Mouse (Mus musculus) spleen, embryonic (tissue): Measurements from ENCODE around the gene Dusp10.

Experiments used
- CTCF ChIA-PET: fragments of 350-600 bp; sonication (Branson Sonifier 250); formaldehyde crosslinking; loops from one replicate; lab custom pipeline; 2022; lab: Charles Lee

Gene Dusp10

DNA sequence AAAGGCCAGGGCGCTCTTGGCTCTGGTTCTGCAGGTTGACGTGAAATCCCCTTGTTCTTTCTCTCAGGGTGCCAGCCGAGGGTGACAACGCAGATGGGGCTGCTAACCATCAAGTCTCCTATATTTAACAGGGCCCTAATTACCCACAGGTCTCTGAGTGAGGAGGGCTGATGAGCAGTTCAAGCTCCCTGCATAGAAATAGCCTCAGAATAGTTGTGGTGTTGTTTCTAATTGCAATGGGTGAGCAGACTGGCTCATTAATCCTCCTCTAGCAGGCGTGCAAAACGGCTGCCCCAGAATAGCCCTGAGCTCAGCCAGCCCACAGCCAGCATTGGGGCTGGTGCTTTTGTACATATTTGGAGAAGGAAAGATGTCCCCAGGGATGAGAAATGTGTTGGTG lies 77.4 kb downstream of the Dusp10 start:
- CTCF ChIA-PET: no interaction called here

DNA sequence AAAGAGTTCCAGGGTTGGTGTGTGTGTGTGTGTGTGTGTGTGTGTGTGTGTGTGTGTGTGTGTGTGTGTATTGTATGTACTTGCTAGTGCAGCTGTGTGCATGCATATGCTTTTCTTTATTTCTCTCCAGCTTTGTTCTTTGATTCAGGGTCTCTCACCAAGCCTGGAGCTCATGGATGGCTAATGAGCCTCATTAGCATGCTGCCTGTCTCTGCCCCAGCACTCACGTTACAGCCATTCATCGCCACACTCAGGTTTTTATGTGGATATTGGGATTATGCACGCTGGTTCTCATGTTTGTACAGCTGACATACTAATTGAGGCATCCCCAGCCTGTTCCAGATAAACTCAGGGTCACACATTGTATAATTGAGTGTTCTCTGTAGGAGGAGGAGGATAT lies 81.8 kb downstream of the Dusp10 start:
- CTCF ChIA-PET: interaction anchor here (0.6 kb wide), 1 partner anchor 751 kb away, joined by 7 read pairs; the partner anchor contains the start of gene Marc2

GRCm38 (mm10) chr1:184100414-184100813 lies 87.3 kb downstream of the Dusp10 start:
- CTCF ChIA-PET: interaction anchor here (0.7 kb wide), 1 partner anchor 9 kb away, joined by 3 read pairs; no protein-coding TSS in a partner anchor

GRCm38 (mm10) chr1:184100927-184101749 lies 88.0 kb downstream of the Dusp10 start:
- CTCF ChIA-PET: no interaction called here

DNA sequence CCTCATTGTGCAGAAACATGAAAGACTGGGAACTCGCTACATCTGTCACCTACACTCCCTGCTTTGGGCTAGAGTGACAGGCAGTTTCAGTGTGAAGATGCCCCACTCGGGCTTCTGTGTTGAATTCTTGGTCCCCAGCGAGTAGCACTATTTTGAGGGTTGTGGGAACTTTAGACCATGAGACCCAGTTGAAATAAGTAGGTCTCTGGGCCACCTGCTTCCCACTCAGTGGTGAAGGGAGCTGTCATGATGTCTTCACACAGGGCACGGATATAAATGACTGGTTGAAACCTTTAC lies 88.6 kb downstream of the Dusp10 start:
- CTCF ChIA-PET: no interaction called here

GRCm38 (mm10) chr1:184106832-184107231 lies 93.7 kb downstream of the Dusp10 start:
- CTCF ChIA-PET: no interaction called here

GRCm38 (mm10) chr1:184107448-184107847 lies 94.3 kb downstream of the Dusp10 start:
- CTCF ChIA-PET: no interaction called here

DNA sequence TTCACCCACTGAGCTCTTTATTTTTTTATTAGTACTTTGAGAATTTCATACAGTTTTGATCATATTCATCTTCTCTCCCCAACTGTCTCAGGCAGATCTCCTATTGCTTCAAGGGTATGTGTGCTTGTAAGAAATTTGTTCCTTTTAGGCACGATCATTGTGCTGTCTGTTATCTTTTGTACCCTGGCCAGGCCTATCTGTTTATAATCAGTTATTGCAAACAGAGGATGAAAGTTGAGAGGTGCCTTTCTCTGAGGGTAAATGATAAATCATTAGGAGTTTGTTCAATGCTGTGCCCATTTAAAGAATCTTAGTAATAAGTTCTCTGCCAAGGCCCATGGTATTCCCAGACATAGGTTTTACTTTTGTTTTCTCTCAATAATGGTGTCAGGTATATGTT lies 95.2 kb downstream of the Dusp10 start:
- CTCF ChIA-PET: no interaction called here

- CTCF ChIA-PET: interaction anchor here (0.7 kb wide), 1 partner anchor 12 kb away, joined by 3 read pairs; no protein-coding TSS in a partner anchor
These were observed 104.5 kb downstream of the Dusp10 start for GRCm38 (mm10) chr1:184117586-184117985.

DNA sequence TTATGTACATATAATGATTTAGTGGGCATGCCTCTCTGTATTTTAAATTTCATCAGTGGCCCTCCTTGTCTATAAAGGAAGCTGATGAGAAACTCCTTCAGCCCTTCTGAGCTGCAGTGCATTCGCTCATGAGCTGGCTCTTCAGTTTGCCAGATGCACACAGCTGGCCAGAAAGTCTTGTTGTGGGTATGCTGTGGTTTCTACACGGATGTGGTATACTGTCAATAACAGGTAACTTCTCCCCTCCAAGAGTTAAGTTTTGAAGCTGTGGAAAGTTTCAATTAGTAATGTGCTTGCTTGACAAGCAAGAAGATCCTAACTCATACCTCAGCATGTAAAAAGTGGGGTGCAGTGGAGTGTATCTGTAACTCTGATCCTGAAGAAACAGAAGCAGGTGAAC lies 104.9 kb downstream of the Dusp10 start:
- CTCF ChIA-PET: no interaction called here

- CTCF ChIA-PET: no interaction called here
These were observed 105.5 kb downstream of the Dusp10 start for GRCm38 (mm10) chr1:184118586-184118985.
